In genomic region chrX:112716587-112716986, GRCm38 (mm10) we compare ENCODE assay signal across 41 mouse cellular contexts. TPM values are rescaled to one million over a fixed set of nuclear protein-coding genes. Genes with fewer than 3 reads are reported as not detected.
"Had no signal": no experiment of that assay in that cellular context is flagged by ENCODE, and none has a peak within 500 bp of the region (broad histone marks: within the 10 kb centered on the region; RNA-seq: fewer than 3 reads in every experiment).

No protein-coding gene starts in this region.

- H3K4me1 ChIP-seq: limb, embryonic 10.5 days; limb, embryonic 12.5 days; limb, embryonic 13.5 days; limb, embryonic 15.5 days; liver, embryonic 12.5 days; liver, embryonic 13.5 days; liver, embryonic 15.5 days; lung, embryonic 15.5 days; megakaryocyte, embryonic 14.5 days; midbrain, embryonic 10.5 days; midbrain, embryonic 12.5 days; midbrain, embryonic 13.5 days; midbrain, embryonic 15.5 days had no signal

- H3K9me3 ChIP-seq: limb, embryonic 10.5 days; limb, embryonic 12.5 days; limb, embryonic 13.5 days; limb, embryonic 15.5 days; liver, embryonic 12.5 days; liver, embryonic 13.5 days; liver, embryonic 15.5 days; lung, embryonic 15.5 days; megakaryocyte, embryonic 14.5 days; midbrain, embryonic 10.5 days; midbrain, embryonic 12.5 days; midbrain, embryonic 13.5 days; midbrain, embryonic 15.5 days had no signal

- H3K9ac ChIP-seq: limb, embryonic 12.5 days; limb, embryonic 13.5 days; limb, embryonic 15.5 days; liver, embryonic 12.5 days; liver, embryonic 13.5 days; liver, embryonic 14.5 days; liver, embryonic 15.5 days; liver, postnatal 0 days; lung, embryonic 14.5 days; lung, embryonic 15.5 days; midbrain, embryonic 12.5 days; midbrain, embryonic 13.5 days; midbrain, embryonic 15.5 days had no signal

- H3K27ac ChIP-seq: limb, embryonic 10.5 days; limb, embryonic 12.5 days; limb, embryonic 13.5 days; limb, embryonic 15.5 days; liver, embryonic 12.5 days; liver, embryonic 13.5 days; liver, embryonic 14.5 days; liver, embryonic 15.5 days; lung, embryonic 15.5 days; macrophage; midbrain, embryonic 10.5 days; midbrain, embryonic 12.5 days; midbrain, embryonic 13.5 days; midbrain, embryonic 15.5 days had no signal

- ATAC-seq: liver, embryonic 12.5 days; liver, postnatal 0 days; lung, postnatal 0 days; midbrain, embryonic 13.5 days; midbrain, embryonic 15.5 days; midbrain, embryonic 16.5 days had no signal

- H3K27me3 ChIP-seq: limb, embryonic 12.5 days; limb, embryonic 13.5 days; limb, embryonic 15.5 days; liver, embryonic 12.5 days; liver, embryonic 13.5 days; liver, embryonic 15.5 days; lung, embryonic 15.5 days; megakaryocyte, embryonic 14.5 days; midbrain, embryonic 12.5 days; midbrain, embryonic 13.5 days; midbrain, embryonic 15.5 days had no signal

- H3K4me2 ChIP-seq: limb, embryonic 12.5 days; limb, embryonic 13.5 days; limb, embryonic 15.5 days; liver, embryonic 11.5 days; liver, embryonic 12.5 days; liver, embryonic 13.5 days; liver, embryonic 15.5 days; lung, embryonic 14.5 days; lung, embryonic 15.5 days; midbrain, embryonic 11.5 days; midbrain, embryonic 12.5 days; midbrain, embryonic 13.5 days; midbrain, embryonic 15.5 days had no signal

- H3K4me3 ChIP-seq: limb, embryonic 10.5 days; limb, embryonic 12.5 days; limb, embryonic 13.5 days; limb, embryonic 15.5 days; liver, embryonic 12.5 days; liver, embryonic 13.5 days; liver, embryonic 15.5 days; lung, embryonic 15.5 days; megakaryocyte, embryonic 14.5 days; midbrain, embryonic 10.5 days; midbrain, embryonic 12.5 days; midbrain, embryonic 13.5 days; midbrain, embryonic 15.5 days; myocyte had no signal

- DNase-seq: left cerebral cortex, postnatal 4 days; liver; liver, embryonic 13.5 days; liver, postnatal 0 days; lung, adult 18-20 months; lung, adult 2 months; lung, embryonic 14.5 days; lung, postnatal 10 days; lung, postnatal 14 days; lung, postnatal 36 days; lung, postnatal 4 days; midbrain, embryonic 14.5 days had no signal

- H3K36me3 ChIP-seq: limb, embryonic 10.5 days; limb, embryonic 12.5 days; limb, embryonic 13.5 days; limb, embryonic 15.5 days; liver, embryonic 12.5 days; liver, embryonic 13.5 days; liver, embryonic 15.5 days; lung, embryonic 15.5 days; midbrain, embryonic 10.5 days; midbrain, embryonic 12.5 days; midbrain, embryonic 13.5 days; midbrain, embryonic 15.5 days had no signal

RNA-seq across cellular contexts. Expression of gene Pof1b, which starts 18.1 kb away (rescaled TPM):
- total RNA-seq: left cerebral cortex, postnatal 10 days; left cerebral cortex, postnatal 14 days; left cerebral cortex, postnatal 25 days; left cerebral cortex, postnatal 36 days; left cerebral cortex, postnatal 4 days; megakaryocyte progenitor cell, adult 5-6 weeks; megakaryocyte, adult 5-6 weeks; megakaryocyte-erythroid progenitor cell, adult 5-6 weeks; monocyte, adult 5-6 weeks had no signal
- polyA plus RNA-seq: liver, adult 2 months; liver, embryonic 11.5 days; liver, embryonic 12.5 days; liver, embryonic 15.5 days; liver, embryonic 16.5 days; liver, postnatal 0 days; macrophage; myocyte had no signal
